Mouse (Mus musculus): Measurements from ENCODE around the gene Cdk14. TPM values are rescaled to one million over a fixed set of nuclear protein-coding genes. Genes with fewer than 3 reads are reported as not detected.

Cdk14 gene
- 8.9 and 10.6 TPM in 2 replicates for polyA plus RNA-seq (2012; rRNA removed)

DNA sequence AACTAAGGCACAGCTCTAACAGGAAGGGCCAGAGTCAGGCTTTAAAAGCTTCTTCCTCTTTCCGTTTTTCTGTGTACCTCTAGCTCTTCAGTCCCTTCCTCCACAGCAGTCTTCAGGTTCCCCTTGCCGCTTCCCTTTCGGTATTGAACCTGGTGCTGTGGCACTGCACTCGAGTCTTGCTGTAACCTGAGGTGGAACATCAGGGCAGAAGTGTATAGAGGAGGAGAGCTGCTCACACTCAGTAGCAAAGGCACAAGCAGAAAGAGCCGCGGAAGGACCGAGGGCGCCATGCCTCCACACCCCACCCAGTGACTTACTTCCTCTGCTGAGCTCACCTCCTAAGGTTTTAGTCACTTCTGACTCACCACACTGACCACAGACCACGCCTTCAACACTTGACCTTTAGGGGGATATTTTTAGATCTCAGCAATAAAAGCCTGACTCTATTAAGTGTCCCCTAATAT is at the start of gene Cdk14:
TSS of gene Cdk14 (minus strand) at position 321 of the 464 bp plus-strand sequence.
- DNase-seq (ENCODE audit: low read depth), result no peak

DNA sequence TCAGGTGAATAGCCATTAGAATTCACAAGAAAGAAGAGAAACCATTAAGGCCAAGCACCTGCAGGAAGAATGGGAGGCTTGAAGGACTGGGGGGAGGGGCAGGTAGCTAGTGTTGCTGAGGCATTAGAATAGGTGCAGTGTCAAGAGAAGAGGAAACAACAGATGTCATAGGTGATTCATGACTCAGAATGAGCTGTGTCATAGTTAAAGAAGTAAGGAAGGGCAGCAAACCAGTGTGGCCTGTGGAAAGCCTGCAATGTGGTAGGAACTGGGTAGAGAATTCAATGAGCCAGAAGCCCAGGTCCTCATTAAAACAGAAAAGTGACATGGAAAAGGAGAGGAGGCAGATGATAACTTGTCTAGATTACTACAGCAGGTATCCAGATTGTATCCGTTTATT is 45.1 kb upstream of the Cdk14 start:
- DNase-seq (ENCODE audit: low read depth), result no peak

DNA sequence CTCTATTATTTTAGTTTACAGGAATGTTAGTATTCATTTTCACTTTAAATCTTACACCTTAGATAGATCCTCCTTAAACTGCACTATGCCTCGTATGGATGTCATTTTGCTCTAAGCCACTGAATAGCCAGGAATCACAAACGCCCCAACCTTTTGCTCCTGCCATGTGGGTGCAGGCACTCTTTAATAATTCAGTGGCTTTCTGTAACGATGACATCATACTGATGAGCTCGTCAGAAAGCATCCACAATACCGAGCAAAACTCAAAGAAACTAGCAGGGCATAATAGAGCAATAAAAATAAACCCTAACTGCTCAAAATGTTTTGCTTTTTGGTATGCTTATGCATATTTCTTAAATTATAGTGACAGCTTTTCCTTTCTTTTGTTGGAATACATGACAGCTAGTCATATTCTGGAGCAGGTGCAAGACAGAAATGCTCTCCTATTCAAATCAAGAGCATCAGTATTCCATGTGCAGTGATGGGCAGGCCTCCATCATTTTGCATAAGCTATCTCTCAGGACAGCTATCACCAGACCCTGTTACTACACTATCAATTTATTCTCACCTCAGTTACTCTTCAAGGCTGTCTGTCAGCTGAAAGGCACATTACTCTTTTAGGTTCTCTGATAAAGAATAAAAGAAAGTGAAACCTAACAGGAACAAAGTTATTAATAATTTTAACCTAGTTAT is 11.8 kb upstream of the Cdk14 start:
- DNase-seq (ENCODE audit: low read depth), result no peak

DNA sequence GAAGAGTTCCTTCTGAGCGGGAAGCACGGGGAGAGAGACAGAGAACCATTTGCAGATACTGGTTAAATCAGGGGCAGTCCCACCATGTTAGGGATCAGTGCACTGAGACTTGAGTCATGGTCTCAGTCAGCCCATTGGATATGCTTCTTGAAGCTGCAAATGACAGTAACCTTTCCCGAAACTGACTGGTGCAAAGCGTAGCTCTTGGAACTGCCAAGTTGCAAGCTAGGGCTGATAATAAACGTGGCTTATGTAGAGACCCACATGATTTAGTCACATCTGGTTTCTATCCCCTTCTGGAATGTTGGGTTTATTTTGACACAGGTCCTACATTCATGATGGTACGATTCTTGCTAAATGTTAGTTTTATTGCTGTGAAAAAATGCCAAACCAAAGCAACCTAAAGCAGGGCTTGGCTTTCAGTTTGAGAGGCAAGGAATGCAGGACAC is 3.6 kb upstream of the Cdk14 start:
- no peak for DNase-seq (ENCODE audit: low read depth)

DNA sequence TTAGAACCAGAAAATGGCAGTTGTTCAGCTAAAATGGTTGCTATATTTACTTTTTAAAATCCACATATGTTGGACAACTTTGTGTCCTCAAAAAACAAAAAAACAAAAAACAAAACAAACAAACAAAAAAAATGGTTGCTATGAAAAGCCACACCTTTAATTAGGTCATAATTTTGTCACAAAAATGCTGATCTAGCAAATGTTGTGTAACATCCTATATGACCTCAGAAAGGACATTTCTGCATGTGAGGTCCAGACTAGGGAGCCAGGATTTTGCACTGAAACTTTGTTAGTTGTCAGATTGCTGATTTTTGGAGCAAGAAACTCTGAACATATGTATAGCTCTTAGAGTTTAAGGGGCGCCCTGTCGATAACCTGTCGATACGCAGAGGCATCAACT is 3.0 kb upstream of the Cdk14 start:
- no peak for DNase-seq (ENCODE audit: low read depth)

DNA sequence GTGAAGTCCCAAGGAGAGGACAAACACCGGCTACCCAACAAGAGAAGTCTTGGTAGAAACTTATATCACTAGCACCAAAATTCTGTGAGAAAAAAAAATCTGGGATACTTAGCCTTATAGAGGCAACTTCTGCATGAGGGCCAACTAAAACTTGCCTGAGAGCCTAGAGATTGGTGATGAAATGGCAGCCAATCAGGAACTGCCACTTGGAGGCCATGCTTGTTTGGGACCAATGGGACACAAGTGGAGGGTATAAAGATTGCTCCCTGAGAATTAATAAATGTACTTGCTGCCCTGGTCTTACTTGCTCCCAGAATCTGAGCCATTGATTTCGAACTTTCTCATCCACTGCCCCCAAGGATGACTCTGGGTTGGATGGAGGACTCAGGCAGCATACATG is 1.3 kb upstream of the Cdk14 start:
- DNase-seq (ENCODE audit: low read depth), result no peak

DNA sequence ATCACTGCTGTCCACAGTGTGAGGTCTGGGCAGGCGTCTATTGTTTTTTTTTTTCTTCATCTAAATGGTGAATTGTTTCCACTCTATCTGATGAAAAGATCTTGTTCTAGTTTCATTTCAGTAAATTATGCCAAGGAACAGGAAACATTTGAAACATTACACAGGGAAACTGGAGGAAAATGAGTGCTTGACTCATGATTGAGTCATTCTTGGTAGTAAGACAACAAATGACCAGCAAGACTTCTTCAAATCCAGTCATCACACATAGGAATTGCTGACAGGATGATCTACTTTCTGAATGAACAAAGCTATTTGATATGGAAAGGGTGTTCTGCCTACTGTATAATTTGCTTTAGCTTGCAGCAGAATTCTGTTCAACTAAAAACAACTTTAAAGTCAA is 859 bp downstream of the Cdk14 start:
- no peak for DNase-seq (ENCODE audit: low read depth)

DNA sequence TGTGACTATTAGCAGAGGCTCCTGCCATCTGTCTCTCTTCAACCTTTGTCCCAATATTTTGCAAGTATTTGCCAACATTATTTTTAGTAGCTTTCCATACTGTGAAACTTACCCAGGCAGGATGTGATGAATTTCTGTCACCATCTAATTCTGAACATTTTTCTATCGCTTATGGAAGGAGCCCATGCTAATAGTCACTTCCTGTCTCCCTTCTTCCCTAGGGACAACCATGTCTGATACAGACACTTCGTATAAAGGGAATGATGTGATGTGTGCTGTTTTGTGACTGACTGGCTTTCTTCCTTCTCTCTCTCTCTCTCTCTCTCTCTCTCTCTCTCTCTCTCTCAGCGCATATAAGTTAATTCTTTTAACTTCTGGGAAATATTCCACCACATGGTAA is 5.3 kb downstream of the Cdk14 start:
- no peak for DNase-seq (ENCODE audit: low read depth)

DNA sequence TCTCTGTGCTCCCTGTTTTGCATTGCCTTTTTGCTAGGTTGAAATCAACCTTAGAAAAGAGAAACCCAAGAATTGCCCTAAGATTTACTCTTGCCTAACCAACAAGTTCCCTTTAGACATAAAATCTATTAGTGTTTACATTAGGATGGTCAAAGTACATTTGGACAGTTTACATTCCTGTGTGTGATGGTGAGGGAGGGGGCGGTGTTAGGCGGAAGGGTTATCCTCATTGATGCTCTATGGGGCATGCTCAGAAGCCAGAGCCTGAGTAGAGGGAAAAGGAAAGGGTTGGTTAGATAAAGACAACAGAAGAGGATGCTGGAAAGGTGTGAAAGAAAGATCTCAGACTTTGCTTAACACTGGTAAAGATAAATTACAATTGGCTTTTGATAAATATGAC is 8.2 kb downstream of the Cdk14 start:
- no peak for DNase-seq (ENCODE audit: low read depth)

DNA sequence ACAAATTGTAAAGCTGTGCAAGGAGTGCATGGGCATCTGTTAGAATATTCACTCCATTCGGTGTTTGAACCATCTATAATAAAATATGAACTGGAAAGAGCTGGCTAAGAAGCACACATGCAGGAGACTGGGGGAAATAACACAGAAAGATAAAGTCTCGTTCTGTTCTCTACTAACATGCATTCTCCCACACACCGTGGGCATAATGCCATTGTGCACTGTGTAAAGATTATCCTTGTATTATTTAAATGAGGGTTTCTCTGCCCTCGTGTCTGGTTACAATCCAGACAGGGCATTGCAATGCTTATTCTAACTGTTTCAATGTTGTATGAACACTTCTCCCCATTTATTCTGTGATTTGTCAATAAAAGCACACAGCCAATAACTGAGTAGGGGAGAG is 18.1 kb downstream of the Cdk14 start:
- no peak for DNase-seq (ENCODE audit: low read depth)

DNA sequence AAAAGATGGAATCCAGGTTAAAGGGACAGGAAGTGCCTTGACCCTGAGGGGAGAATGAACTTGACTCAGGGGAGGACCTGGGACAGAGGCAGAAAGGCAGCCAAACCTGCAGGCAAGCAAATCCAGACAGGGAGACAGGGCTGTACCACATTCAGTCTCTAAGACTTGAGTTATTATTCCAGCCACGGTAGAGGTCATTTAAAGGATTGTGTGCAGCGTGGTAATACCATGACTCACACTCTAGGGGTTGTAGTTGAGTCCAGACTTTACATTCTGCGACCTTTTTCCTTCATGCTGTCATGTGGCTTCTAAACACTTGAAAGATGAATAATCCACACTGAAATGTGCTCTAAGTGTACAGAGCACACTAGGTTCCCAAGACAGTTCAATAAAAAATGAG is 27.3 kb downstream of the Cdk14 start:
- DNase-seq (ENCODE audit: low read depth), result no peak

DNA sequence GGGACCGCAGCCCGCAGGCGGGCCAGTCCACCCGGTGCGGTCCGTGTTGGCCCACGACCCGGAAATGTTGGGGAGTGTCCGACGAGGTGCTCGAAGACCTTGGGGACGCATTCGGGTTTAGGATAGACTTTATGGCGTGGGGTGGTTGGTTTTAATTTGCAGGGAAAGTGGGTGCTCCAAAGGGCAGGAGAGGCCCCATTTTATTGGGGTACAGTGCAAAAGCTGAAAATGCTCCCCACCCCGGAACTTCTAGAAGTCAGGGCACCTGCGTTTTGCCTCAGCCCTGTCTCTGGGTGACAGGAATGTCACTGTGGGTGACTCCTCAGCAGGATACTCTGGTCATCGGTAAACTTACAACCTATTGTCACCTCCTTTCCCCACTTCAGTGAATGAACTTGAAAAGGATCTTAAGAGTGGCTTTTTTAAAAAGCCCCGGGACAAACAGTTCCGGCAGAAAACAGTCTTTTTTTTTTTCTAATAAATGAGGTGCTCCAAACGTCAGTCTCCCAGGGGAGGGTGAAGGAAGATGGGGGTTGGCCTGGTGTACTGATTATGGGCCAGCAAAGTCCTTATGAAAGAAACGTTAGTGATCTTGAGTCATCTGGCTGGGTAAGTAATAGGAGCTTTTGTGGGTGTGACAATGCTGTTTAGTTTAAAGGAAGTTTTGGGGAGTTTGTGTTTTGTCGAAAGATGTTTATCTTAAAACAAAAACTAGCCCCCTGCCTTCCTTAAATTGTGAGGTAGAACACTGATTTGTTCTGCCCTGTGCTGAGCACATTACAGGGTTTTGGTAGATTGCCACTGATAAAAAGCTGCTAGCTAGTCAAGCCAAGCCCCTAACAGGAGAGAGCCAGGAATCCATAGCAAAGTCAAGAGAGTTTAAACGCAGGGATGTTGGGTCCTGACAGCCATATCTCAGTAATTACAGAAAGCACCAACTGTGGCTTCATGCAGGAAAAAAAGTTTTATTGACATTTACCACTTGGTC is 39.1 kb downstream of the Cdk14 start:
- no peak for DNase-seq (ENCODE audit: low read depth)

DNA sequence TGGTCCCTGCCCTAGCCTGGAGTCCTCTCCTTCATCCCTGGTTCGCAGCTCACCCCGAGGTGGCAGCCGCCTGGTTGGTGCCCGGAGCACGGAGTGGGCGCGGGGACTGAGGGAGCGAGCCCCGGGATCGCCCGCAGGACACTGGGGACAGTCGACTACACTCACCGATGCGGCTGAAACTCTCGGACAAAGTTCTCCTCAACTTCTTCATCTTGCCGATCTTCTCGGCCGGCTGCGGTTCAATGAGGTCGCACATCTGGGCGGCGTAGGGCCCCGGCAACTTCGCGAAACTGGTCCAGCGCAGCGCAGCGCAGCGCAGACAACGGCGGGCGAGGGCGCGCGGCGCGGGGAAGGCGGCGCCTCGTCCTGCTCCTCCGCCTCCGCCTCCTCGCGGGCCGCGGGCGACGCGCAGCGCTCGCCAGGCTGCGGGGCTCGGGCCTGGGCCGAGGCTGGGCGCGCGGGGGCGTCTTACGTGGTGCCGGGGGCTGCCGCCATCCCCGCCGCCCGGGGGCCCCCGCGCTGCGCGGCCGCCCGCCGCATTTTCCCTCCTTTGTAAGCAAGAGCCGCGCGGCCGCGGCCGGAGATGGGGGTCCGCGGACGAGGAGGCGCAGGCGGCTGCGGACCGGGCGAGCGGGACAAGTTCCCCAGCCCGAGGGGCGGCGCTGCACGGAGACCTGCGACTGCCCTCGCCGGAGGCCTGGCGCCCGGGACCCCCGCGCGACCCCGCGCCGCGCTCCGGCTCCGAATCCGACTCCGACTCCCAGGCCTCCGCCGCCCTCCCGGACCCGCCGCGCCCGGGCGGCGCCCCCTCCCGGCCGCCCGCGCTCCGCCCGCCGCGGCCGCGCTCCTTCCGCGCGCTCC is 40.0 kb downstream of the Cdk14 start:
- no peak for DNase-seq (ENCODE audit: low read depth)

DNA sequence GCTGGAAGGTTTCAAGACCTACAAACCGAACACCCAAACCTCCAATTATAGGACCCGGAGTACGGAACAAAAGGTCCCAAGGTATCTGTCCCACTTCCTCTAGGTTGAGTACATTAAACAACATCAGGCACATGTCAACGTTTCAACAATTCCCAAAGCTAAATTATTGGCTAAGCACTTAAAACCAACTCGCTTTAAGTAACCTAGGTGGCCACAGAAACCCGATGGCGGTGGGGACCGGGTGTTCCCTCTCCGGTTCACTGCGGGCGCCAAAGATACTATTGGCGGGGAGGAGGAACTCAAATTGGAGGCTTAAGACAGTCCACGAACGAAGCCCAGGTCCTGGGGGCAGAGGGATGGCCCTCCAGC is 40.6 kb downstream of the Cdk14 start:
- DNase-seq (ENCODE audit: low read depth), result no peak

DNA sequence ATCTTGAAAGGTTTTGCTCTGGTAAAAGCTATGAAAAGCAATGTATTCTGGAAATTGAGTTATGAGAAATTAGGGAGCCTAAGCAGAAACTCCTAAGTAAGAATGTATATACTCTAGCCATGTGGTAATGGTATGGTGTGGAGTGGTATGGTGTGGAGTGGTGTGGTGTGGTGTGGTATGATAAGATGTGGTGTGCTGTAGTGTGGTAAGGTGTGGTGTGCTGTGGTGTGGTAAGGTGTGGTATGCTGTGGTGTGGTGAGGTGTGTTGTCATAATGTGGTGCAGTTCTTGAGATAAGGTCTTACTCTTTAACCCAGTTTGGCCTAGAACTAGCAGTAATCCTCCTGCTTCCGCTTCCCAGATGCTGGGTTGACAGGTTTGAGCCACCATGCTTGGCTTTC is 45.7 kb downstream of the Cdk14 start:
- no peak for DNase-seq (ENCODE audit: low read depth)

DNA sequence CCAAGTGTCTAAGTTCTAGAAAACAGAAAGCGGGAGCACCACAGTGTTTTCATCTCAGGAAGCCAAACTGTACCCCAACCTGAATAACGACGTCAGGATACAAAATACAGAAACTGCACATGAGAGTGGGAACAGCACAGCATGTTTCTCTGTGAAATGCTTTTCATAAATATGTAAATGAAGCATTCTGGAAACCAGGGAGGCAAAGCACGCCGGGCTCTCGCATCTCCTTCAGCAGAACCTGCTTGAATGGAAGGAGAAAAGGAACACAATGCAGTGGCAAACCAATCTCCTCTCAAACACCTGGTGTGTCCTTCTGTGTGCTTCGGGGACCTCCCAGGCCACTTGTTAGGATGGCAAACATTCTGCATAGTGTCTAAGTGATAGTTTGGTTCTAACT is 46.6 kb downstream of the Cdk14 start:
- DNase-seq (ENCODE audit: low read depth), result no peak

DNA sequence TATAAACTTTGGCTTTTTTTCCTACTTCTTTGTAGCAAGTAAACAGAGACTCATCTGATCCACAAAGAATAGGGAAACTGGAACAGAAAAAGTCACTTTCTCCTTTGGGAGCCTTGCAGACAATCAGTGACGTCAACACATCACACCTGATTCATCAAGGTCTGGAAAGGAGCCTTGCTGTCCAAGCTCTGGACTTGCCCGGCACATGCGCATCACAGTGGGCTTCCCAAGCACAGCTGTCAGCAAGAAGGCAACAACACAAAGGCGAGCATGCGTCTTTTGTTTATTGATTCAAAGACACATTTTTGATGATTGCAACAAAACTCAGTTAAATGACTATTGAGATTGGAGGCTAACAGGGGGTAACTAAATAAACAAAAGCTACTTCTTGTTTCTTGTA is 47.2 kb downstream of the Cdk14 start:
- DNase-seq (ENCODE audit: low read depth), result no peak

DNA sequence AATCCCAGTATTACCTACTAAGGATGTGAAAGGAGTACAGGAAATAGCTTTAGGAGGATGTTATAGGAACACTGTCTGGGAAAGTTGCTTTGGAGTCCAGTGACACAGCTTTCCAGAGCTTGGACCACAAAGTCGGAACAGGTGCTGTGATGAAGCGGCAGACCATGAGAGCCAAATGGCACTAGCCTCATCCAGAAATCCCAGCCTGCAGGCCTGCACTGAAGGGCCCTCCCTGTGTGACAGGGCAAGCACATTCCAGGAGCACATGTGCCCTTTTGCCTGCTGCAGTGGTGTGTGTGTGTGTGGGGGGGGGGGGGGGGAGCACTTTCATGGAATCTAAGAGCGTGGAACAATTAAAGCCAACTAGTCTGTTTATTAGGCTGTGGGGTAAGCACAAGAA is 47.8 kb downstream of the Cdk14 start:
- no peak for DNase-seq (ENCODE audit: low read depth)

DNA sequence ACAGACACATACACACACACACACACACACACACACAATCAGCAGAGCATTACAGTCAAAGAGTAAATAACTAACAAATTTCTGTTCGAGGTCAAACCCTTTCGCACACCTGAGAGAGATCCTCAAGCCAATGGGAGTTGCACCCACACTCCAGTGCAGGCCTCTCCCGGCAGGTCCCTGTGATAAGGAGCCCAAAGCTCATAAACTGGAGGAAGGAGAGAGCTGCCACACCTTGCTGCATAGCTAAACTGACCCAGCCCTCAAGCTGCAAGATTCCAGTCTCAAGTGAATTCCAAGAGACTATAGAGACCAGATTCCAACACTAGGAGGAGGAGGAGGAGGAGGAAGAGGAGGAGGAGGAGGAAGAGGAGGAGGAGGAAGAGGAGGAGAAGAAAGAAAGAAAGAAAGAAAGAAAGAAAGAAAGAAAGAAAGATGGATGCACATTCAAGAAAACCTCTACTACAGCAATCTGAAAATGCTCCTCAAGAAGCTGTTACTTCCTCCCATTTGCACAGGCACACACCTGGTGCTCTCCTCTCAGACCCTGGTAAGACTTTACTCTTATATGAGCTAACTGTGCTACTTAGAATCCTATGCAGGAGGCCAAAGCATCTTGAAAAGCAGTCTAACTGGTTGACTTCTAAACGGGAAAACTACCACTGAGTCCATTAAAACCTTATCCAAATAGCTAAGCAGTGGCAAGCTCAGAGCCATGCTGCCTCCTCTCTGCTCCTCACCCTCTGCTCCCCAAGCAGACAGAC is 49.6 kb downstream of the Cdk14 start:
- no peak for DNase-seq (ENCODE audit: low read depth)

DNA sequence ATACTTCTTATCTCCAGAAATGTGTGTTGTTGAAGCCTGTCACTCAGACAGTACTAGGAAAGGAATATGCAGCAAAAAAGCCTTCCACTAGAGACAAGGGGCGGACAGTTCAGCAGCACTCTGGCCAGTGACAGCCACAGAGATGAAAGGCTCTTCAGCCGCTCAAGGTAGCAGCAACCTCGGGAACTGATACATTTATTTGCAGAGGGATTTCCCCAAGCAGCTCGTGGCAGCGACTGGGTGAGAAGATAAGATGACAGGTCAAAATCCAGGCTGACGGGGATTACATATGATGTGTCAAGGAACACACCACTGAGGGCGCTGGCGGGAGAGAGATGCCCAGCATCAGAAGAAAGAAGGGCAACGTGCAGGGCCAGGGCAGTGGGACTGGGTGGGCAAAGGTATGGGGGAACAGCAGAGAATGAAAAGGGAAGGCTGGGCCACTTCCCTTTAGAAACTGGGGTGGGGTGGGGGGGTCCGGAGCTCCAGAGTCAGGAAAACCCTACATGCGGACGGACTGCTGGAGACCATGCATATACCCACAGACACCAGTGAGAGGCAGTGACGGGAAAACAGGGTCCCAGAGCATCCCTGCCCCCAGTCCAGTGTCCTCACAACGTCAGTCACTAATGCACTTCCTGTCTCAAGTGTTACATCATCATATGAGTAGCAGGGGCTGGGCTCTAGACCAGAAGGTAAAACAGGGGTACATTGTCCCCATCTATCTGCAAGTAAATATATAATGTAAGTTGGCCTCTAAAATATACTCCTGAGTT is 51.5 kb downstream of the Cdk14 start:
- no peak for DNase-seq (ENCODE audit: low read depth)

All from gonadal fat pad, adult 2 months (tissue).